Comparison of ENCODE assay signal across 35 mouse cellular contexts in genomic region chr3:119928281-119928680, GRCm38 (mm10).
"Had no signal": no experiment of that assay in that cellular context is flagged by ENCODE, and none has a peak within 500 bp of the region (broad histone marks: within the 10 kb centered on the region; RNA-seq: fewer than 3 reads in every experiment).

No protein-coding gene starts in this region.

- H3K4me1 ChIP-seq: heart, embryonic 12.5 days; heart, embryonic 15.5 days; intestine, embryonic 15.5 days; kidney, embryonic 15.5 days had no signal

- ATAC-seq: hindbrain, embryonic 16.5 days; hindbrain, postnatal 0 days; inflammation-experienced regulatory T-cells, adult 6 months; intestine, embryonic 15.5 days; intestine, embryonic 16.5 days; intestine, postnatal 0 days had no signal

- H3K27ac ChIP-seq: heart, embryonic 13.5 days; heart, embryonic 15.5 days; hindbrain, embryonic 10.5 days; hindbrain, embryonic 12.5 days; hindbrain, embryonic 13.5 days; hindbrain, embryonic 14.5 days; hindbrain, embryonic 15.5 days; hindbrain, postnatal 0 days; intestine, embryonic 15.5 days; kidney, embryonic 15.5 days; kidney, postnatal 0 days; layer of hippocampus, adult 2 months; left cerebral cortex, adult 2 months had no signal

- DNase-seq: heart, postnatal 10 days; heart, postnatal 14 days; heart, postnatal 36 days; heart, postnatal 4 days; kidney, adult 11 months; kidney, adult 18-20 months; kidney, adult 2 months; kidney, adult 8-10 months; kidney, adult 9 months; kidney, postnatal 10 days; kidney, postnatal 14 days; kidney, postnatal 25 days; kidney, postnatal 36 days; kidney, postnatal 4 days; layer of hippocampus, adult 9-11 months; layer of hippocampus, postnatal 36 days had no signal

- H3K36me3 ChIP-seq: heart, embryonic 12.5 days; heart, embryonic 13.5 days; heart, embryonic 15.5 days; hindbrain, embryonic 10.5 days; hindbrain, embryonic 12.5 days; hindbrain, embryonic 13.5 days; hindbrain, embryonic 15.5 days; intestine, embryonic 15.5 days; kidney, embryonic 15.5 days had no signal

- H3K4me2 ChIP-seq: heart, embryonic 11.5 days; heart, embryonic 12.5 days; heart, embryonic 13.5 days; heart, embryonic 15.5 days; hindbrain, embryonic 12.5 days; hindbrain, embryonic 13.5 days; hindbrain, embryonic 14.5 days; hindbrain, embryonic 15.5 days; intestine, embryonic 15.5 days; kidney, embryonic 15.5 days had no signal

- H3K9me3 ChIP-seq: heart, embryonic 12.5 days; heart, embryonic 13.5 days; heart, embryonic 15.5 days; hindbrain, embryonic 10.5 days; hindbrain, embryonic 12.5 days; hindbrain, embryonic 13.5 days; hindbrain, embryonic 15.5 days; intestine, embryonic 15.5 days; kidney, embryonic 15.5 days had no signal

- H3K9ac ChIP-seq: heart, embryonic 12.5 days; heart, embryonic 13.5 days; heart, embryonic 15.5 days; hindbrain, embryonic 12.5 days; hindbrain, embryonic 13.5 days; hindbrain, embryonic 14.5 days; hindbrain, embryonic 15.5 days; intestine, embryonic 15.5 days; kidney, embryonic 15.5 days had no signal

- H3K27me3 ChIP-seq: heart, embryonic 12.5 days; heart, embryonic 13.5 days; heart, embryonic 15.5 days; hindbrain, embryonic 12.5 days; hindbrain, embryonic 13.5 days; hindbrain, embryonic 15.5 days; intestine, embryonic 15.5 days; kidney, embryonic 15.5 days had no signal

- H3K4me3 ChIP-seq: heart, embryonic 12.5 days; heart, embryonic 13.5 days; heart, embryonic 15.5 days; hindbrain, embryonic 10.5 days; hindbrain, embryonic 12.5 days; hindbrain, embryonic 13.5 days; hindbrain, embryonic 15.5 days; intestine, embryonic 15.5 days; kidney, embryonic 15.5 days; layer of hippocampus, adult 2 months; left cerebral cortex, adult 2 months had no signal
